Mouse (Mus musculus): ENCODE results near the gene Csdc2.

Csdc2 gene

GRCm38 (mm10) chr15:81924933-81925332 is 11.6 kb upstream of the Csdc2 start:
- no peak for DNase-seq (ENCODE audit: extremely low read depth, low read depth, low spot score)

- peak; percentile 37 for DNase-seq (ENCODE audit: extremely low read depth, low read depth, low spot score)
Observed at GRCm38 (mm10) chr15:81925760-81926445, 10.7 kb upstream of the Csdc2 start, which contains the start of gene Polr3h. Polr3h (minus strand) TSS chr15:81926240.

- no peak for DNase-seq (ENCODE audit: extremely low read depth, low read depth, low spot score)
Observed at GRCm38 (mm10) chr15:81926446-81926822, 10.1 kb upstream of the Csdc2 start.

DNA sequence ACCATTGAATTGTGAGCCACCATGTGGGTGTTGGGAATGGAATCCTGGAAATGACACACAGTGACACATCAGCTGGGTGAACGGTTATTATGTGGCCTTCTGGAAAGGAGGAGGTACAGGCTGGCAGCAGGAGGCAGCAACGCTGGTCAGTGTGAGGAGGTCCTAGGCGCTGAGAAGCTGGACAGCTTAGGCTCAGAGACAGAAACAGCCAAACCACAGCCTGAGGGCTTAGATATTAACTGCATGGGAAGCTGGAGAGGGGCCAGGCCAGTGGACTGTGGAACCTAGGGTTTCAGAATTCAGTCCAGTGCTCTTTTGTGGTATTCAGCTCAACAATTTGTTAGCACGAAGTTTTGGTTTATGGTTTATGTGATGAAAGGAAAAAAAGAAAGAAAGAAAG is 8.8 kb upstream of the Csdc2 start:
- DNase-seq (ENCODE audit: extremely low read depth, low read depth, low spot score) = no peak

GRCm38 (mm10) chr15:81928277-81928676 is 8.3 kb upstream of the Csdc2 start:
- no peak for DNase-seq (ENCODE audit: extremely low read depth, low read depth, low spot score)

DNA sequence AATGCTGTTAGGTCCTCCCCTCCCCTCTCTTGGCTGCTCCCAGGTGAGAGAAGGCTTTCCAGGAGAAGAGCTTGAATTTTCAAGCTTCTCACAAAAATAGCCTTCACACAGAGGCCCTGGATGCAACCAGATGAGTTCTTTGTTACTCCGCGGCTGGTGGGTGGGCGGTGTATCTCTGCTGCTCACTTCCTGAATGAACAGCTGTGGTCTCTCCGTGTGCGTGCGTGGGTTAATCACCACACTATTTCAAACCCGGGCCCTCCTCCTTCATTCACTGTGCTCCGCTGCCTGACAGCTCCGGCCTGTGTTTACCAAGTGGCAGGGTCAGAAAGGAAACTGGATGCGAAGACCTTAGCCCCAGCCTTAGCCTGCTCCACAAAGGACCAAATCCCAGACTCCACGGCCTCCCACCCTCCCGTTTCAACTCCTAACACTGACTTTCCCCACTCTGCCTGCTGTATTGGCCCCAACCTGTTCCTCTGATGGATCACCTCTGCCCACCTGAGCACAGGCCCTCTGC is 3.5 kb upstream of the Csdc2 start:
- no peak for DNase-seq (ENCODE audit: extremely low read depth, low read depth, low spot score)

GRCm38 (mm10) chr15:81933986-81934385 is 2.6 kb upstream of the Csdc2 start:
- no peak for DNase-seq (ENCODE audit: extremely low read depth, low read depth, low spot score)

DNA sequence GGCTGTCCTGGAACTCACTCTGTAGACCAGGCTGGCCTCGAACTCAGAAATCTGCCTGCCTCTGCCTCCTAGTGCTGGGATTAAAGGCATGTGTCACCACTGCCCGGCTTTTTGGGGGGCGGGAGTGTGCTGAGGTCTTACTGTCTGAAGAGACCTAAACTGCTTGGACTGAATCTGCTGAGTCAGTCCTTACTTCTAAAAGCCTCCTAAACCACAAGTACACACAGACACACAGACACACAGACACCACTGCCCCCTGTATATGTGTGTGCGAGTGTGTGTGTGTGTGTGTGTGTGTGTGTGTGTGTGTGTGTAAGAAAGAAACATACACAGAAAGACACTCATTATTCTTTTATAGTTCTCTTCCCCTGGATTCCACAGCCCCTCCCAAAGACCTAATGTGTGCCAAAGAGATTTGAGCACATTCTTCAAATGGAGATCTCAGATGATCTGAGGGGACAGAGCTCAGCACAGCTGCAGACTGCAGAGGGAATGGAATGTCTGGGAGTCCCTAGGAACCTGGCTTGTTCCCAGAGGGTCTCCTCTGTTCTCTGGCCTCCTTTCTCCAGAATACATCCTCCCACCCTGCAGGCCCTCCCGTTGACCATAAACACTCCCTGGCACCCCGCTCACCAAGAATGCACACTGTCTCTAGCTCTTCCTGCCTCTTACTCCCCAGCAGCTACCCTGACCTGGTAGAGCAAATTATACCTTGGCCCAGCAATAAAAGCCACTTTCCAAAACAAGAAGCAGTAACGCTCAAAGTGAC is 506 bp upstream of the Csdc2 start:
- no peak for DNase-seq (ENCODE audit: extremely low read depth, low read depth, low spot score)

DNA sequence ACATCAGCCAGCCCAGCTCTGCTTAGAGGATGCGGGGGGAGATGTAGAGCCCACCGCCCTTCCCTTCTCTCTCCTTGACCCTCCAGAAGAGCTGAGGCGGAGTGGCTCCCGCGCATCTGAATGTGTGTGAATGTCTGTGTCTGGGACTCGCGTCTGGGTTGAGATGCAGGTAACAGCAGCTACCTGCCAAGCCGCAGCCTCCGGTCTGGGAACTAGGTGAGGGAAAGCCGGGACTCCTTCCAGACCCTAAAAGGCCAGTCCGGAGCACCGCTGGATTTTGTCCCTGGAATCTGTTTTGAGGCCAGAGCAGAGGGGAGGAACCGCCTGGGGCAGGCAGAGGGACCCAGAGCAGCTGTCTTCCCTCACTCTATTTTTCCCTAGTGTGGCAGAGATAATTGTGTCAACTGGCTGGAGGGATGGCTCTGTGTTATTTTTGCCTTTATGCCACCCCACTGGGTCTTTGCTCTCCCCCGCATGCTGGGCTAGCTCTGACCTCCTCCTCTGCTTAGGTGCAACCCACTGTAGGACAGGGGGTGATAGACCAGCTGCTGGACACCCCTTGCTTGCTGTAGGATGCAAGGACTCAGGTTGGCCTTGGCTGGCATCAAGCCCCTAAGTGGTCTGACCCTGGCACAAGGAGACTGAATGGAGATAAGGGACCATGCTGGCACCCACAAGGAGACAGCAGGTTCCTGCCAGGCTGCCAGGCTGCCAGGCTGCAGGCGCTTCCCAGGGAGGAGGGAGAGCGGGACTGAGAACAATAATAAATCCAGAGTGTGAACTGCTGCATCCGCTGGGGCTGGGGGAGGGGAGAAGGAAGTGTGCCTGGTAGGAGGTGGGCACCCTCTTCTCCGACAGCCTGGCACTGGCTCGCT is 776 bp downstream of the Csdc2 start:
- no peak for DNase-seq (ENCODE audit: extremely low read depth, low read depth, low spot score)

DNA sequence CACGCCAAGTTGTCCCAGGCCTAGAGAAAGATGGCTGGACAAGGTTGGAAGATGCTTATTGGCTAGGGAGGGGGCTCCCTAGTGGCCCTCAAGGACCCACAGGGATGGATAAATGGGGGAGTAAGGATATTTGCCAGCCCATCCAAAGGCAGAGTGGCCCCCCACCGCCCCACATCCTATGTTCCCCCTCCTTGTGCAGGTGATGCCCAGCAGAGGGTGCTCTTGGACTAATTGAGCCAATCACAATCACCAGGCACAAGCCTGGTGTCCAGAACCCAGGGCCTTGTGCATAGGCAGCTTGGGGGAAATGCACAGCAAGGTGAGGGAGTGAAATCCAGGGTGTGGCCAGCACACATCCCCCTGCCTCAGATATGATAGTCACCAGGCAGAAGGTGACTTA is 1.7 kb downstream of the Csdc2 start:
- no peak for DNase-seq (ENCODE audit: extremely low read depth, low read depth, low spot score)

DNA sequence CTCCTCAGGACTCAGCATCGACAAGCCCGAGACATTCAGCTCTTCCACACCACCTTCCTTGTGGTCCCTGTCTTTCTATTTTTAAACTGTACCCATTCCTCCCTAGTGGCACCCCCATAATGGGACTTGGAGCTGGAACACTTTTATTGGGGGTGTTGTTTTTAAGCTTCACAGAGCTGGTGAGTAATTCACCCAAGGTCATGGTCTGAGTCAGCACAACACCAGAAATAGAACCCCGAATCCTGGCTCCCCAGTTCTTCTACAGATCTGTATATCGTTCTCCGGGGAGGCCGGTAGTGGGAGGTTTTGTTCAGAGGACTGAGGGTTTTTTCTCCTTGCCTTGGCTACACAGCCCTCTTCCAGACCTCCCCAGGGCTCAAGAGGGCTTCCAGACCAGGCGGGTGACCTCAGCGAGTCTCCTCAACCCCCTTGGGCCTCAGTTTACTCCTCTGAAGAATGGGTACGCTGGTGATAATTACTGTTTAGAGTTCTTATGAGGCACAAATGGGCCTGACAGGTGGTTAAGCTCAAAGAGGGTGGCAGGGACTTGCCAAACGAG is 2.7 kb downstream of the Csdc2 start:
- DNase-seq (ENCODE audit: extremely low read depth, low read depth, low spot score) = no peak

GRCm38 (mm10) chr15:81939774-81940173 is 3.2 kb downstream of the Csdc2 start:
- DNase-seq (ENCODE audit: extremely low read depth, low read depth, low spot score) = no peak

GRCm38 (mm10) chr15:81940219-81940618 is 3.7 kb downstream of the Csdc2 start:
- DNase-seq (ENCODE audit: extremely low read depth, low read depth, low spot score) = no peak

- DNase-seq (ENCODE audit: extremely low read depth, low read depth, low spot score) = no peak
Observed at GRCm38 (mm10) chr15:81941010-81941409, 4.5 kb downstream of the Csdc2 start.

- DNase-seq (ENCODE audit: extremely low read depth, low read depth, low spot score) = no peak
Observed at GRCm38 (mm10) chr15:81943176-81943749, 6.7 kb downstream of the Csdc2 start.

- no peak for DNase-seq (ENCODE audit: extremely low read depth, low read depth, low spot score)
Observed at GRCm38 (mm10) chr15:81949076-81949475, 12.5 kb downstream of the Csdc2 start.

GRCm38 (mm10) chr15:81949476-81950131 is 13.0 kb downstream of the Csdc2 start:
- DNase-seq (ENCODE audit: extremely low read depth, low read depth, low spot score) = no peak

- no peak for DNase-seq (ENCODE audit: extremely low read depth, low read depth, low spot score)
Observed at GRCm38 (mm10) chr15:81950716-81951115, 14.2 kb downstream of the Csdc2 start.

DNA sequence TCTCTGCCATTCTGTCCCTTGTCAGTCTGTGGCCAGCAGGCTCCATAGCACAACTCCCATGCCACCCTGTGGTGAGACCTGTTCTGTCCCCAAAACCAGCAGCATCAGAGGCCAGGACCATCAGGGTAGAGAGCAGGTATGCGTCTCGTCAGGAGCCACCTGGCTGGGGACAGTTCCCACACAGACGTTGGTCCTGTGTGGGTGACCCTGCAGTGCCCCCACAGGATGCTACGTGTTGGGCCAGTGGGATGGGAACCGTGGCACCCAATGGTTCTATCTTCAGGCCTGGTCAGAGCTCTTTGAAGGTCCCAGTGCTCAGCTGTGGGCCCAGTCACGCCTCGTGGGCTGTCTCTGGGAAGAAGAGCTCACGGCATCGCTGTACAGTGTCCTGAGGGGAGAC is 14.6 kb downstream of the Csdc2 start:
- DNase-seq (ENCODE audit: extremely low read depth, low read depth, low spot score) = no peak

DNA sequence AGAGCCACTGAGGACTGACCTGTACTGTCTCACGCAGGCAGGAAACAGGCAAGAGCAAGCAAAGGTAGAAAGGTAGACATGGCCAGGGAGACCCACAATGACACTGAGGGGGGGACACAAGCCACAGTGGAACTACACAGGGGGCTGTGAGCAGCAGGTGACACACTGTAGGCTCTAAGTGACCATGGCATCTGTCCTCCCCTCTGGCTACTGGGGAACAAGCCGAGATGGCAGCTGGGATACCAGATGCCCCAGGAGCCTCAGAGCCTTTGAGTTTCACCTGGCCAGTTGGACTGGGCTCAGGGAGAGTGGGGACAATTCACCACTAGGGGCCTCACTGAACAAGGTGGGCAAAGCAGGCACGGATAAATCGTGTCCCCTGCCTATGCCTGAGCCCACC is 15.8 kb downstream of the Csdc2 start:
- DNase-seq (ENCODE audit: extremely low read depth, low read depth, low spot score) = no peak

Measured in fat pad, adult 2 months (tissue).